Mouse (Mus musculus) small intestine, adult 2 months (tissue): ENCODE data around the gene Eid2b.

Source experiments
- CTCF ChIP-seq: fragments of 200-500 bp; IDR thresholded peaks from 2 replicates; pipeline ENCODE4 v1.5.1; 2012; ENCODE audit warnings: low read depth, mild to moderate bottlenecking, control low read depth, inconsistent platforms, low read length, moderate library complexity, mixed read lengths; ENCODE audit not compliant: insufficient replicate concordance, insufficient read length; ENCODE audit errors: extremely low read depth
- POLR2A ChIP-seq: fragments of 200-500 bp; IDR thresholded peaks from 2 replicates; pipeline ENCODE4 v1.6.1; 2012; ENCODE audit warnings: low read depth, mild to moderate bottlenecking, control low read depth, inconsistent platforms, low read length, moderate library complexity

DNA sequence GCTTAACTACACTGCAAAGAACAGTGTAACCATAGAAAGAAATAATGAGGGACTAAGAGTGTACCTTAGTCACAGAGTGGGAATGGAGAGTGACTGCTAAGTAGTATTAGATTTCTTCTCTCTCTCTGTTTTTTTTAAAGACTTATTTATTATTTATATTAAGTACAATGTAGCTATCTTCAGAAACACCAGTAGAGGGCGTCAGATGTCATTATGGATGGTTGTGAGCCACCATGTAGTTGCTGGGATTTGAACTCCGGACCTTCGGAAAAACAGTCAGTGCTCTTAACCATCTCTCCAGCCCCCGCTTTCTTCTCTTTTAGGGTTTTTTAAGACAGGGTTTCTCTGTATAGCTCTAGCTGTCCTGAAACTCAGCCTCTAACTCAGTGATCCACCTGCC, 48.9 kb downstream of the Eid2b start:
- TF ChIP-seq CTCF (no peak), POLR2A (no peak)
